Mouse (Mus musculus) lung, postnatal 0 days (tissue): ENCODE measurements at regions not wholly inside any gene's neighbourhood (a gene's known extent, or its start where the extent isn't known, plus 50 kb on each side); places are given as distances from the start of the nearest gene placed in this dataset.

Experiments
- CTCF ChIP-seq: IDR thresholded peaks from 2 replicates; pipeline ENCODE4 v1.5.1; 2016; ENCODE audit warnings: antibody characterized with exemption, mild to moderate bottlenecking
- EP300 ChIP-seq: IDR thresholded peaks from 2 replicates; pipeline ENCODE4 v1.6.1; 2016; ENCODE audit warnings: antibody characterized with exemption, mild to moderate bottlenecking, control low read depth

DNA sequence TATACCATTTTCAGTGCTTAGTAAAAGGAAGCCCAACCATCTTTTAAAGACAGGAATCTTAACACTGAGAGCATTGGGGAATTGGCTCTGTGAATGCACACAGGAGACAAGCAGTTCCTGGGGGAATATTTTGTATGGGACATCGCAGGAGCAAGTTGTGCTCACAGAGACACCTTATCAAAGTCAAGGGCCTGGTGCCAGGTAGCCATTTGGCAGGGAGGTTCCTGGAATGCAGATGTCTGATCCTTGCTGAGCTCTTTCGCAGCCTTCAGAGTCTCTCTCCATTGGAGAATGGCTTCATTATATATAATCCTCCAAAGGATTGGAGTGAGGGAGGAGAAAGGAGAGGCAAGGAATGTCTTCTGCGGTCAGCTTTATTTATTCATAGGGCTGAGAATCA is 62.6 kb upstream of the Dock1 start:
- no peak for TF ChIP-seq CTCF
- TF ChIP-seq EP300 = no peak
